Mouse (Mus musculus) midbrain, postnatal 0 days (tissue): ENCODE data around the gene Marcksl1. TPM values are rescaled to one million over a fixed set of nuclear protein-coding genes. Genes with fewer than 3 reads are reported as not detected.

Source experiments
- ATAC-seq: fragments of 200-750 bp; cut with Nextera tagmentation; 2 replicates; pipeline ENCODE4 v1.8.0; 2017; ENCODE audit warnings: moderate number of reproducible peaks, mild to moderate bottlenecking, moderate TSS enrichment, moderate library complexity; ENCODE audit not compliant: low FRiP score
- DNase-seq: peaks from one replicate; pipeline ENCODE4 v3.0.0-alpha.2; 2015; ENCODE audit warnings: low spot score
- H3K27ac ChIP-seq: fragments of 300-500 bp; sonication (generic); 2 replicates; pipeline ENCODE4 v1.5.1; 2014; ENCODE audit warnings: low read depth, mild to moderate bottlenecking, low read length, mixed read lengths
- H3K27me3 ChIP-seq: fragments of 300-500 bp; sonication (generic); 2 replicates; pipeline ENCODE4 v1.6.1; 2014; ENCODE audit warnings: low read length, control low read depth, mixed read lengths; ENCODE audit not compliant: insufficient read depth
- H3K36me3 ChIP-seq: fragments of 300-500 bp; sonication (generic); 2 replicates; pipeline ENCODE4 v1.6.1; 2014; ENCODE audit warnings: low read length, control low read depth, mixed read lengths; ENCODE audit not compliant: insufficient read depth
- H3K4me1 ChIP-seq: fragments of 300-500 bp; sonication (generic); 2 replicates; pipeline ENCODE4 v1.6.1; 2014; ENCODE audit warnings: mild to moderate bottlenecking, control low read depth, antibody characterized with exemption, low read length, mixed read lengths; ENCODE audit not compliant: insufficient read depth
- H3K4me2 ChIP-seq: fragments of 300-500 bp; sonication (generic); 2 replicates; pipeline ENCODE4 v1.6.1; 2014; ENCODE audit warnings: low read depth, mild to moderate bottlenecking, low read length, mixed read lengths; ENCODE audit not compliant: poor library complexity, severe bottlenecking
- H3K4me3 ChIP-seq: fragments of 300-500 bp; sonication (generic); 2 replicates; pipeline ENCODE4 v1.5.1; 2014; ENCODE audit warnings: low read depth, mild to moderate bottlenecking, low read length, moderate library complexity
- H3K9ac ChIP-seq: fragments of 300-500 bp; sonication (generic); replicated peaks from 2 replicates; pipeline ENCODE4 v1.6.1; 2014; ENCODE audit warnings: mild to moderate bottlenecking, low read length, moderate library complexity, mixed read lengths; ENCODE audit not compliant: poor library complexity, severe bottlenecking
- H3K9me3 ChIP-seq: fragments of 300-500 bp; sonication (generic); 2 replicates; pipeline ENCODE4 v1.6.1; 2016; ENCODE audit warnings: low read length, control low read depth
- CTCF ChIP-seq: IDR thresholded peaks from 2 replicates; pipeline ENCODE4 v1.5.1; 2016; ENCODE audit warnings: antibody characterized with exemption, mild to moderate bottlenecking
- WGBS: fragments of 180-500 bp; shearing (Covaris S2); extraction: QIAGEN DNeasy Blood & Tissue Kit; methylation state at CpG from one replicate; pipeline ENCODE4 v1.1.7; 2014; 5-methylcytosine and 5-hydroxymethylcytosine counted together
- polyA plus RNA-seq: library from polyadenylated mRNA; unstranded; fragments of >200 nt; fragmentation: Nextera tagmentation; extraction: Ambion mirVana; gene quantifications from 2 replicates; pipeline ENCODE4 v1.2.1, GENCODE M21; 2015
- total RNA-seq: library from RNA; depleted of rRNA; stranded (reverse); fragments of >200 nt; gene quantifications from 2 replicates; pipeline ENCODE4 v1.2.3, GENCODE M21; 2014

Gene Marcksl1
- total and polyA plus RNA-seq, 2 experiments from 2014 or later = 1,586 to 1,776 TPM

DNA sequence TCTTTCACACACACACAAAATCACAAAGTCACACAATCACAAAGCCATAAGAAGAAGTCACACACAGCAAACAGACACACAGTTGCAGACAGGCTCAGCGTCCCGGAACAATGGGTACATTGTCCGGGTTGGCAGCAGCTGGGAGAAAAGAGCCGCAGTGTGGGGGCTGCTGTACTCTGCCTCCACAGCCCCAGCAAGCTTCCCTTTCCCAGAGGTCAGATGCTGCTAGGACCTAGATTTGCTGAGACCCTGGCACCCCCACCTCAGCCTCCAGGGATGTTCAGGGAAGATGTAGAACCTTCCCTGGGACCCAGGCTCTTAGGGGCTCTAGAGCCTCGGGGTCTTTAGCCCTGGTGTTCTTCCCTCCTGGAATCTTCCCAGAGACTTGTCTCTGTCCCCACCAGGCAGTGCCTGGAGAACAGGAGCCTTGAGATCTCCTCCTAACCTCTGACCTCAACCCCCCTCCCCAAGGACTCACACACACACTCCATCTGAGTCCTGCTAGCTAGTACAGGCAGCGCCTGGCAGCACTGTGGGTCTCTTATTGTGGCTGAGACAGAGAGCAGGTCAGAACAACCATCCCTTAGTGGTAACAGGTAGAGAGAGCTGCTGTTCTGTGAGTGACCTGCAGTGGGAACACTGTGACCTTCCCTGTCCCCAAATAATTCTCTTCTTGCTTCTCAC is 1.8 kb upstream of the Marcksl1 start:
- Histone ChIP-seq H3K27me3 (no peaks in the 10 kb centered on the region), H3K4me2 (no peak overlapping the region), H3K9me3 (no peaks in the 10 kb centered on the region), H3K4me1 (no peaks in the 10 kb centered on the region; the same call in 1 of the 2 replicates), H3K4me3 (no peak overlapping the region), H3K27ac (no peak overlapping the region), H3K36me3 (peaks cover 2% of the 10 kb centered on the region; the same call in 1 of the 2 replicates), H3K9ac (no peak overlapping the region)
- DNase-seq = peak; percentile 48
- no peak for TF ChIP-seq CTCF
- WGBS = 21% methylated on average over 6 of the region's 6 CpGs
- ATAC-seq = no peak

DNA sequence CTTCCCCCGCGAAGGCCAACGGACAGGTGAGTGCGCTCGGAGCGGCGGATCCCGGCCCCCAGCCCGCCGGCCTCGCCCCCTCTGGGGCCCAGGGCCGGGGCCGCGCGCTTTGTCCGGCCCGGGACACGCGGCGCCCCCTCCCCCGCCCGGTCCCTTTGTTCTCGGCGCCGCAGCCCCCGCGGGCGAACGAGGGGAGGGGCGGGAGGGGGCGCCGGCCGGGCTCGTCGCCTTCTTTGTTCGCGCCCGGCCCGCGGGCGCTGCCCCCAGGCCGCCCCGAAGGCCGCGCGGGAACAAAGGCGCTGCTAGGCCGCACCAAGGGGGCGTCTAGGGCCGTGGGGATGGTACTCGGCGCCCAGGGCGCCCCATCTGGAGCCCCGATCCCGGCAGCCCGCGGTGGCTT is 510 bp downstream of the Marcksl1 start:
- Histone ChIP-seq H3K4me2 (peak overlapping the region; percentile 58), H3K4me1 (no peaks in the 10 kb centered on the region; the same call in 1 of the 2 replicates), H3K9ac (peak overlapping the region; percentile 100), H3K9me3 (no peaks in the 10 kb centered on the region), H3K27ac (peak overlapping the region; percentile 98), H3K36me3 (peaks cover 19% of the 10 kb centered on the region; the same call in 1 of the 2 replicates), H3K4me3 (peak overlapping the region; percentile 100), H3K27me3 (no peaks in the 10 kb centered on the region)
- peak; percentile 39 for ATAC-seq
- 0% methylated on average over 12 of the region's 57 CpGs for WGBS
- TF ChIP-seq CTCF = no peak
- DNase-seq = no peak

DNA sequence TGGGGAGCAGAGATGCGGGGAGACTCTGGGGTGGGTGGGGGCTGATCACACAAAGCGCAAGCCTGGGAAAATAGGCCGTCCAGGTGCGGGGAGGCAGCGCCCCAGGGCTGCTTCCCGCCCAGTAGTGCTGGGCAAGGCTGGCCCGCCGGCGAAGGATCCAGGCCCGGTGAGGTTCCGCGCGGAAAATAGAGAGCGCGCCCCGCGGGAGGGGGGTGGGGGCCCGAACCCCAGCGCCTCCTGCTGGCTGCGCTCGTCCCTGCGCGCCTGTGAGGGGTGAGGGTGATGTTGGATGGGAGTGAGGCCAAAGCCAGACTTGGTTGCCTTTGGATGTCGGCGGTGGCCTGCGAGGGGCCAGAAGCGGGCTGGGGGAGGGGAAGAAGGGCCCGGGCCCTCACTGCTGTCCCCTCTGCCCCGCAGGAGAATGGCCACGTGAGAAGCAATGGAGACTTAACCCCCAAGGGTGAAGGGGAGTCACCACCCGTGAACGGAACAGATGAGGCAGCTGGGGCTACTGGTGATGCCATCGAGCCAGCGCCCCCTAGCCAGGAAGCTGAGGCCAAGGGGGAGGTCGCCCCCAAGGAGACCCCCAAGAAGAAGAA is 1.0 kb downstream of the Marcksl1 start:
- DNase-seq (peak; percentile 71), ATAC-seq (peak; percentile 47)
- H3K4me1 ChIP-seq = no peaks in the 10 kb centered on the region; the same call in 1 of the 2 replicates
- H3K4me2 ChIP-seq = peak overlapping the region; percentile 58
- WGBS = 1% methylated on average over 25 of the region's 35 CpGs
- H3K27me3 ChIP-seq = no peaks in the 10 kb centered on the region
- peak overlapping the region; percentile 100 for H3K4me3 ChIP-seq
- H3K27ac ChIP-seq = peak overlapping the region; percentile 98
- no peaks in the 10 kb centered on the region for H3K9me3 ChIP-seq
- TF ChIP-seq CTCF = peak; percentile 83
- peaks cover 19% of the 10 kb centered on the region; the same call in 1 of the 2 replicates for H3K36me3 ChIP-seq
- peak overlapping the region; percentile 100 for H3K9ac ChIP-seq

DNA sequence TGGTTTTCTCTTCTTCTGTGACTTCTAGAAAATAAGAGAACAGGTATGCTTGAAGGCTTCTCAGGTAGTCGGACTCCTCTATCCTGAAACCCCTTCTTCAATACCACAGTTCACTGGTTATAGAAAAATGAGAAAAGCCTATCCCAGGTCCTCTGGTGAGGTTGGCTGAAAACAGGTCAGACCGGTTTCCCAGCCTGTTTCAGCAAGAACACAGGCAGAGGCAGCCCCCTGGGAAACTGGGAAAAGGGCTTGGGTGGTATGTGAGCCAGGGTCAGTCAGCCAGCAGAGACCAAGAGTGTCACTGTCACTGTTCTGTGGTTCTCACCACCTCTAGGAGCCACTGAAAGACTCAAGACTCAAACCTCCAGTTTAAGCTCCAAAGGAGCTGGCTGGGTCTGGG is 3.5 kb downstream of the Marcksl1 start:
- H3K9ac ChIP-seq = no peak overlapping the region
- no peak for ATAC-seq
- peaks cover 24% of the 10 kb centered on the region; the same call in 1 of the 2 replicates for H3K36me3 ChIP-seq
- H3K4me1 ChIP-seq = no peaks in the 10 kb centered on the region
- H3K27me3 ChIP-seq = no peaks in the 10 kb centered on the region
- no peak overlapping the region for H3K27ac ChIP-seq
- H3K4me2 ChIP-seq = no peak overlapping the region
- H3K9me3 ChIP-seq = no peaks in the 10 kb centered on the region
- TF ChIP-seq CTCF = no peak
- 60% methylated on average over 2 of the region's 2 CpGs for WGBS
- no peak overlapping the region for H3K4me3 ChIP-seq
- DNase-seq = no peak

DNA sequence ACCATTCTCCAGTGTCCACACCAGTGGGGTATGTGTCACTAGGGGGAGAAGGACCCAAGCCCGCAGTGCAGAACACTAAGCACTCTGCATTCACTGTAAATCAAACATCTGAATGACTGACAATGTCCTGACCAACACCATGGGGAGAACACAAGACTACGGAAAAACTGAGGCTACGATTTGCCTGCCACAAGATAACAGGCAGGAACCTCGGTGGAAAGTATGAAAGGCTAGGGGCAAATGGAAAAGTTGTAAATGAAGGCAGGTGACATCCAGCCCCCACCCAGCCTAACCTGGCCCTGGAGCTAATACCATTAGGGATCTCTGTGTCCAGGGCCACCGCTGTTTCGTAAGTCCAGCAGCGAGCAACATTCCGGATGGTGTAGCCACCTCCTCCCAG is 5.1 kb downstream of the Marcksl1 start:
- H3K9ac ChIP-seq = no peak overlapping the region
- ATAC-seq (no peak), DNase-seq (no peak)
- 89% methylated on average over 8 of the region's 8 CpGs for WGBS
- no peak overlapping the region for H3K4me2 ChIP-seq
- H3K4me1 ChIP-seq = no peaks in the 10 kb centered on the region
- H3K27me3 ChIP-seq = no peaks in the 10 kb centered on the region
- H3K9me3 ChIP-seq = no peaks in the 10 kb centered on the region
- H3K27ac ChIP-seq = no peak overlapping the region
- no peak overlapping the region for H3K4me3 ChIP-seq
- no peak for TF ChIP-seq CTCF
- H3K36me3 ChIP-seq = peaks cover 39% of the 10 kb centered on the region

DNA sequence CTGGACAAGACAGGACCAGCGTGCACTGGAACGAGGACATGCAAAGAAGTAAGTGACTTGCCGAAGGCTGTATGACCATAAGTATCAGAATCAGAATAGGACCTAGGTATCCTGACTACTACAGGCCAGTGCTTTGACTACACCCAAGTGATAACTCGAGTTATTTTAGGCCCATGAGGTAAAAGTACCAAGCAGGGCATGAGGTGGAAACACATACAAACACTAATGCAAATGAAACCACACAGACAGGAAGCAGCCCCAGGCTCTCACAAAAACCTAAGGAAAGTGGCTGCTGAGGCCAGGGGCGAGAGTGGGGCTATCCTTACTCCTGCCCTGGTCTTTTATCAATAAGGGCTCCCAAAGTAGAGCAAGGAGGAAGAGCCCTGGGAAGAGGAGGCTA is 12.0 kb downstream of the Marcksl1 start:
- H3K9ac ChIP-seq = no peak overlapping the region
- DNase-seq (no peak), ATAC-seq (no peak)
- no peak overlapping the region for H3K4me3 ChIP-seq
- H3K27ac ChIP-seq = no peak overlapping the region
- WGBS = 90% methylated on average over 5 of the region's 5 CpGs
- H3K9me3 ChIP-seq = no peaks in the 10 kb centered on the region
- no peaks in the 10 kb centered on the region for H3K27me3 ChIP-seq
- no peak for TF ChIP-seq CTCF
- no peak overlapping the region for H3K4me2 ChIP-seq
- H3K36me3 ChIP-seq = peaks cover 44% of the 10 kb centered on the region
- H3K4me1 ChIP-seq = no peaks in the 10 kb centered on the region
